32 mouse cellular contexts compared by ENCODE assay signal in genomic region chr2:116996302-116996701, GRCm38 (mm10).
DNase-seq lines count a peak whose midpoint lies in the region; ATAC-seq and TF ChIP-seq lines count a peak whose summit lies in the region.
"Had no signal": no experiment of that assay in that cellular context is flagged by ENCODE, and none has a peak within 500 bp of the region (broad histone marks: within the 10 kb centered on the region; RNA-seq: fewer than 3 reads in every experiment).

No protein-coding gene starts in this region.

- H3K9me3 ChIP-seq in G1E (replicated peaks): no peaks in the 10 kb centered on the region
- H3K9me3 ChIP-seq in midbrain, embryonic 16.5 days (replicated peaks; ENCODE audit: control insufficient read depth, low read length, poor library complexity, severe bottlenecking): no peaks in the 10 kb centered on the region
- H3K9me3 ChIP-seq: embryonic facial prominence, embryonic 13.5 days; forebrain, embryonic 10.5 days; heart, embryonic 12.5 days; limb, embryonic 10.5 days; limb, embryonic 15.5 days; liver, embryonic 13.5 days; neural tube, embryonic 12.5 days had no signal

- TF ChIP-seq CTCF in G1E (IDR thresholded peaks at IDR 0.05; ENCODE audit: low read depth, low read length): no peak

- WGBS in midbrain, embryonic 16.5 days: 56% methylated on average over 6 of the region's 6 CpGs

- peak; percentile 78 for ATAC-seq in G1E (ENCODE audit: extremely low read depth, insufficient number of reproducible peaks, low FRiP score, poor library complexity, severe bottlenecking)
- ATAC-seq in megakaryocyte, adult 5-6 weeks (ENCODE audit: poor library complexity, severe bottlenecking): peak; percentile 36
- peak; percentile 45; the same call in 1 of the 2 replicates for ATAC-seq in midbrain, embryonic 16.5 days
- ATAC-seq: forebrain, postnatal 0 days; intestine, postnatal 0 days; lung, postnatal 0 days had no signal

- no peaks in the 10 kb centered on the region for H3K27me3 ChIP-seq in G1E (ENCODE audit: insufficient read depth, low read length)
- H3K27me3 ChIP-seq in midbrain, embryonic 16.5 days (ENCODE audit: control insufficient read depth, insufficient read depth, low read depth, low read length): no peaks in the 10 kb centered on the region
- H3K27me3 ChIP-seq: embryonic facial prominence, embryonic 13.5 days; heart, embryonic 12.5 days; limb, embryonic 15.5 days; liver, embryonic 13.5 days; neural tube, embryonic 12.5 days had no signal

- no peaks in the 10 kb centered on the region for H3K36me3 ChIP-seq in G1E (replicated peaks)
- H3K36me3 ChIP-seq in midbrain, embryonic 16.5 days (ENCODE audit: control insufficient read depth, insufficient read depth, low read length): no peaks in the 10 kb centered on the region
- H3K36me3 ChIP-seq: embryonic facial prominence, embryonic 13.5 days; forebrain, embryonic 10.5 days; heart, embryonic 12.5 days; limb, embryonic 10.5 days; limb, embryonic 15.5 days; liver, embryonic 13.5 days; neural tube, embryonic 12.5 days had no signal

- H3K4me1 ChIP-seq in G1E (ENCODE audit: insufficient read depth, low read depth, low read length): peaks cover 91% of the 10 kb centered on the region
- no peaks in the 10 kb centered on the region for H3K4me1 ChIP-seq in midbrain, embryonic 16.5 days (ENCODE audit: control insufficient read depth, insufficient read depth, low read length)
- H3K4me1 ChIP-seq: limb, embryonic 10.5 days; limb, embryonic 15.5 days; neural tube, embryonic 12.5 days had no signal

- DNase-seq in heart, adult 11 months: peak; percentile 59
- DNase-seq in heart, adult 8-10 months (ENCODE audit: low spot score): no peak
- no peak for DNase-seq in G1E (ENCODE audit: low spot score)
- DNase-seq in adrenal gland, adult 18-20 months (ENCODE audit: low spot score in 2 of 2): no peak
- no peak for DNase-seq in embryo, embryonic 10 days (ENCODE audit: low spot score)
- DNase-seq: adrenal gland, adult 8-10 months; cerebellum, adult 11 months; cerebellum, adult 9-10 months; cerebellum, postnatal 36 days; forebrain, postnatal 0 days; gastrocnemius, postnatal 10 days; kidney, postnatal 14 days; layer of hippocampus, adult 9-11 months; liver, embryonic 13.5 days; lung, adult 18-20 months; lung, postnatal 4 days; right cerebral cortex, postnatal 14 days; thymus, adult 18-20 months; thymus, postnatal 25 days had no signal

- H3K9ac ChIP-seq in midbrain, embryonic 16.5 days (ENCODE audit: low read depth, low read length): no peak overlapping the region
- H3K9ac ChIP-seq: embryonic facial prominence, embryonic 13.5 days; forebrain, postnatal 0 days; heart, embryonic 12.5 days; hindbrain, embryonic 14.5 days; limb, embryonic 15.5 days; liver, embryonic 13.5 days; neural tube, embryonic 12.5 days had no signal

- no peak overlapping the region for H3K4me2 ChIP-seq in midbrain, embryonic 16.5 days (ENCODE audit: low read length)
- H3K4me2 ChIP-seq: embryonic facial prominence, embryonic 13.5 days; heart, embryonic 12.5 days; hindbrain, embryonic 14.5 days; limb, embryonic 15.5 days; liver, embryonic 13.5 days; neural tube, embryonic 12.5 days had no signal

- no peak overlapping the region; the same call in 1 of the 2 replicates for H3K4me3 ChIP-seq in G1E (ENCODE audit: low read depth, low read length)
- no peak overlapping the region for H3K4me3 ChIP-seq in midbrain, embryonic 16.5 days (ENCODE audit: low read depth, low read length)
- H3K4me3 ChIP-seq: embryonic facial prominence, embryonic 13.5 days; forebrain, embryonic 10.5 days; heart, embryonic 12.5 days; limb, embryonic 10.5 days; limb, embryonic 15.5 days; liver, embryonic 13.5 days; myocyte; neural tube, embryonic 12.5 days had no signal

- H3K27ac ChIP-seq in midbrain, embryonic 16.5 days (ENCODE audit: low read length): no peak overlapping the region
- H3K27ac ChIP-seq: embryonic facial prominence, embryonic 13.5 days; forebrain, embryonic 10.5 days; hindbrain, embryonic 14.5 days; limb, embryonic 10.5 days; limb, embryonic 15.5 days; liver, embryonic 13.5 days; neural tube, embryonic 12.5 days; stomach, postnatal 0 days had no signal
